Mouse (Mus musculus): ENCODE results near the gene Mrpl52.

GRCm38 (mm10) chr14:54424634-54425033, 2.1 kb upstream of the Mrpl52 start:
- TF ChIP-seq CTCF (IDR thresholded peaks at IDR 0.05; ENCODE audit: low read depth) (no peak), EP300 (IDR thresholded peaks at IDR 0.05; ENCODE audit: low read depth) (peak; percentile 36)

Measured in liver, embryonic 14.5 days (tissue).